ENCODE assay signal across 19 mouse cellular contexts in genomic region chr1:21940831-21941230, GRCm38 (mm10). TPM values are rescaled to one million over a fixed set of nuclear protein-coding genes. Genes with fewer than 3 reads are reported as not detected.
DNase-seq lines count a peak whose midpoint lies in the region; ATAC-seq and TF ChIP-seq lines count a peak whose summit lies in the region.
"Had no signal": no experiment of that assay in that cellular context is flagged by ENCODE, and none has a peak within 500 bp of the region (broad histone marks: within the 10 kb centered on the region; RNA-seq: fewer than 3 reads in every experiment).

No protein-coding gene starts in this region.

- intact Hi-C loops in left cerebral cortex, adult 2 months (cut with DNase I), result loop anchor here (5.0 kb wide), 1 partner anchor 399 kb away; no protein-coding TSS in a partner anchor

- H3K4me2 ChIP-seq in CH12.LX (ENCODE audit: insufficient read depth, low read depth, poor library complexity, severe bottlenecking), result peak overlapping the region; percentile 38; the same call in 1 of the 2 replicates
- H3K4me2 ChIP-seq: embryonic facial prominence, embryonic 12.5 days; forebrain, embryonic 15.5 days; hindbrain, embryonic 15.5 days had no signal

- dilution Hi-C loops in CH12.LX (cut with MboI; ENCODE audit: extremely low pct_ligation_motif_present, extremely low pct_unique_long_range_greater_than_20kb, low sequenced_read_pairs), result no loop called here

- no peak overlapping the region for H3K4me3 ChIP-seq in left cerebral cortex, adult 2 months
- H3K4me3 ChIP-seq in CH12.LX (replicated peaks in 1 of 3; ENCODE audit: low read depth in 2 of 3, low read length in 2 of 3, poor library complexity in 1 of 3), result no peak overlapping the region
- H3K4me3 ChIP-seq: embryonic facial prominence, embryonic 12.5 days; forebrain, embryonic 15.5 days; heart, embryonic 10.5 days; hindbrain, embryonic 10.5 days; hindbrain, embryonic 15.5 days had no signal

- no peaks in the 10 kb centered on the region for H3K27me3 ChIP-seq in CH12.LX (replicated peaks)
- H3K27me3 ChIP-seq: embryonic facial prominence, embryonic 12.5 days; forebrain, embryonic 15.5 days; hindbrain, embryonic 15.5 days had no signal

- H3K9ac ChIP-seq in CH12.LX (ENCODE audit: insufficient read depth, low read depth), result no peak overlapping the region
- H3K9ac ChIP-seq: embryonic facial prominence, embryonic 12.5 days; forebrain, embryonic 15.5 days; hindbrain, embryonic 15.5 days had no signal

- H3K9me3 ChIP-seq in CH12.LX (replicated peaks; ENCODE audit: low read length), result no peaks in the 10 kb centered on the region
- H3K9me3 ChIP-seq: embryonic facial prominence, embryonic 12.5 days; forebrain, embryonic 15.5 days; heart, embryonic 10.5 days; hindbrain, embryonic 10.5 days; hindbrain, embryonic 15.5 days had no signal

- TF ChIP-seq POLR2A in CH12.LX (IDR thresholded peaks at IDR 0.05; ENCODE audit: low read depth, low read length), result no peak

- H3K27ac ChIP-seq in left cerebral cortex, adult 2 months, result peak overlapping the region; percentile 79
- no peak overlapping the region for H3K27ac ChIP-seq in CH12.LX (ENCODE audit: insufficient read depth, low read depth)
- H3K27ac ChIP-seq: embryonic facial prominence, embryonic 12.5 days; forebrain, embryonic 15.5 days; hindbrain, embryonic 10.5 days; hindbrain, embryonic 15.5 days had no signal

- TF ChIP-seq RAD21 in CH12.LX (IDR thresholded peaks at IDR 0.05; ENCODE audit: low read depth, low read length), result no peak

- in situ Hi-C loops in CH12.LX (cut with MboI; ENCODE audit: low pct_ligation_motif_present, low pct_unique_long_range_greater_than_20kb, low sequenced_read_pairs), result no loop called here

- peaks cover 3 to 7% of the 10 kb centered on the region in 2 experiments for H3K36me3 ChIP-seq in CH12.LX (replicated peaks in 1 of 2; ENCODE audit: control insufficient read depth in 1 of 2, insufficient read depth in 1 of 2, low read length in 1 of 2)
- H3K36me3 ChIP-seq: embryonic facial prominence, embryonic 12.5 days; forebrain, embryonic 15.5 days; heart, embryonic 10.5 days; hindbrain, embryonic 10.5 days; hindbrain, embryonic 15.5 days had no signal

- no peak for TF ChIP-seq CTCF in left cerebral cortex, adult 2 months (IDR thresholded peaks at IDR 0.05)
- TF ChIP-seq CTCF in CH12.LX (conservative IDR thresholded peaks at IDR 0.05 in 1 of 2, IDR thresholded peaks at IDR 0.05 in 1 of 2; ENCODE audit: low read depth in 2 of 2, low read length in 2 of 2), result no peak

- H3K79me2 ChIP-seq in CH12.LX (replicated peaks; ENCODE audit: control insufficient read depth, extremely low read depth, insufficient read depth, poor library complexity, severe bottlenecking), result peaks cover 3% of the 10 kb centered on the region; the same call in 1 of the 2 replicates

- H3K4me1 ChIP-seq in CH12.LX (ENCODE audit: control insufficient read depth in 1 of 2, insufficient read depth in 2 of 2), result peaks cover 0 to 13% of the 10 kb centered on the region in 2 experiments; a peak in 2 of 4 replicates
- H3K4me1 ChIP-seq: embryonic facial prominence, embryonic 12.5 days; forebrain, embryonic 15.5 days; hindbrain, embryonic 10.5 days; hindbrain, embryonic 15.5 days had no signal

- peak; percentile 70 for ATAC-seq in frontal cortex, adult (ENCODE audit: low TSS enrichment)
- ATAC-seq: CD4-positive, CD25-positive, alpha-beta regulatory T cell, adult 4 months; forebrain, embryonic 15.5 days; inflammation-experienced regulatory T-cells, adult 6 months had no signal

- DNase-seq in frontal cortex, postnatal 14 days (ENCODE audit: low spot score in 2 of 2), result no peak
- no peak for DNase-seq in left cerebral cortex, adult 2 months (ENCODE audit: extremely low spot score in 1 of 2, low spot score in 2 of 2)
- no peak for DNase-seq in left cerebral cortex, adult 18-20 months (ENCODE audit: low spot score in 2 of 2)
- DNase-seq in CH12.LX (ENCODE audit: extremely low read depth), result peak; percentile 27
- DNase-seq in retina, embryonic 14.5 days (ENCODE audit: low spot score), result peak; percentile 8
- DNase-seq in layer of hippocampus, postnatal 10 days (ENCODE audit: low spot score in 2 of 2), result no peak
- DNase-seq: adrenal gland, postnatal 14 days; B cell, adult 2 months; cerebellum, adult 2 months; gastrocnemius, postnatal 14 days had no signal

- no peak for TF ChIP-seq EP300 in CH12.LX (IDR thresholded peaks at IDR 0.05; ENCODE audit: low read length)

TF ChIP-seq in CH12.LX, 34 proteins besides CTCF, POLR2A, EP300 and RAD21:
- TF ChIP-seq SIN3A (IDR thresholded peaks at IDR 0.05; ENCODE audit: low read length), result no peak

RNA-seq across cellular contexts. Expression of gene Kcnq5, which starts 20.9 kb away (rescaled TPM):
- total RNA-seq in left cerebral cortex, adult 2 months (2021), result 10 to 100 TPM; 81.3 to 81.5 TPM
- total RNA-seq in left cerebral cortex, adult 18-20 months (2021), result 10 to 100 TPM; 74.4 to 80.2 TPM
- 7.6 and 8.2 TPM in 2 replicates for total RNA-seq in CH12.LX (2012; rRNA removed)
- 7.3 and 8.7 TPM in 2 replicates for total RNA-seq in CH12.LX (2014; rRNA removed)
- polyA plus RNA-seq in CH12.LX (2012; ENCODE audit: insufficient read length, low read depth), result 5.5 and 6.5 TPM in 2 replicates
- total RNA-seq in layer of hippocampus, postnatal 10 days (2021), result 10 to 100 TPM; 61.8 to 65.3 TPM
- total RNA-seq: MEL had no signal

Comparison
In these comparisons a context has a peak if more than half of its experiments do, and no peak if none do; other contexts are left out.
1. DNase-seq: peak in CH12.LX (single experiment) and retina, embryonic 14.5 days (single experiment); none in frontal cortex, postnatal 14 days (0 of 2), left cerebral cortex, adult 2 months (0 of 2), left cerebral cortex, adult 18-20 months (0 of 2) and layer of hippocampus, postnatal 10 days (0 of 2).
2. RNA of gene Kcnq5, which starts 20.9 kb away (total RNA-seq): 81.3 to 81.5 TPM in left cerebral cortex, adult 2 months, 74.4 to 80.2 TPM in left cerebral cortex, adult 18-20 months and 61.8 to 65.3 TPM in layer of hippocampus, postnatal 10 days; 7.3 to 8.7 TPM in CH12.LX; every median in the first group is over 4 times any median in the second.